Mouse (Mus musculus): ENCODE data around the gene Trmt1. TPM values are rescaled to one million over a fixed set of nuclear protein-coding genes. Genes with fewer than 3 reads are reported as not detected.
A peak's percentile ranks its signal among the peaks of the same experiment; 100 is the strongest.

The Trmt1 gene
- polyA plus RNA-seq, 1 experiment from 2014 or later = 56.1 TPM

- Histone ChIP-seq H3K4me3 (replicated peaks; ENCODE audit: low read depth, low read length) (no peak overlapping the region), H3K27me3 (ENCODE audit: insufficient read depth, low read length) (no peaks in the 10 kb centered on the region), H3K9me3 (replicated peaks; ENCODE audit: low read length) (no peaks in the 10 kb centered on the region), H3K4me2 (ENCODE audit: low read length) (no peak overlapping the region), H3K4me1 (replicated peaks; ENCODE audit: insufficient read depth, low read length) (peaks cover 32% of the 10 kb centered on the region), H3K36me3 (ENCODE audit: insufficient read depth, low read length) (no peaks in the 10 kb centered on the region), H3K9ac (ENCODE audit: low read depth, low read length) (no peak overlapping the region), H3K27ac (no peak overlapping the region)
- no peak for DNase-seq (ENCODE audit: low spot score)
- ATAC-seq (replicated peaks; ENCODE audit: low FRiP score, low read depth) = no peak
- TF ChIP-seq CTCF (IDR thresholded peaks at IDR 0.05; ENCODE audit: low read depth) = no peak
- 89% methylated on average over 16 of the region's 16 CpGs for WGBS
Measured at GRCm38 (mm10) chr8:84729921-84730362, 43.8 kb downstream of the Trmt1 start.

DNA sequence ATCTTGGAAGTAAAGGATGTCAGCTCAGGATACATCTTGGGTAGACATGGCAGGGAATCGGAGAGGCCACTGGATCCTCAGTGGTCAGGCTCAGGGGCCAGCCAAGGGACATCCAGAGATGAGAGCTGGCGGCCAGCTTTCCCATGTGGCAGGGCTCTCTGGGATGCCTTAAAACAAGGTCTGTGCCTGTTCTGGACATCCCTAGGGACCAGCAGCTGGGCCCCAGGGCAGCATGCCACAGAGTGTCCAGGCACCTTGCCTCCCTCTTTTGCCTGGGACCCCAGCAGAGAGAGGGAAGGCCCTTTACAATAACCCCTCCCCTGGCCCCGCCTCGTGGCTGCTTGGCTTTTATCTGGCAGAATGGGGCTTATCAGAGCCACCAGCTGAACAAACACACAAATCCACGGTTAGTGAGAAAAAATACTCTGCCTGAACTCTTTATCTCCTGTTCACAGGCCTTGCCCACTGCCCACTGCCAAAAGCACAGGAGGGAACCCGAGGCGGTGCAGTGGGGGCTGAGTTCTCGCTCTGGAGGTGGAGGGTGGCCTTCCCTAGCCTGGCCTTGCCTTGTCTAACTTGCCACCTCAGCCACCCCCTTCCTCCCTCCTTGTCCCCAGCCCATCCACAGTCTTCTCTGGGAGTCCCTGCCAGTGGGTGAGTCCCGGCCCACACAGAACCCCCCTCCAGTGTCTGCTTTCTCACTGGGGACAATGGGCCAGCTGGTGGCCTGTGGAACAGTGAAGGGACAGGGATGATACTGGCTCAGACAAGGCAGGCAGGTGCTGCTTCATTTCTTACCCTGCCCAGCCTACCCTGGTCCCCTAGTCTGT lies 44.6 kb downstream of the Trmt1 start:
- no peak for DNase-seq (ENCODE audit: low spot score)
- Histone ChIP-seq H3K27ac (no peak overlapping the region; the same call in 1 of the 2 replicates), H3K9me3 (replicated peaks; ENCODE audit: low read length) (no peaks in the 10 kb centered on the region), H3K4me3 (replicated peaks; ENCODE audit: low read depth, low read length) (no peak overlapping the region), H3K36me3 (ENCODE audit: insufficient read depth, low read length) (no peaks in the 10 kb centered on the region), H3K9ac (ENCODE audit: low read depth, low read length) (no peak overlapping the region), H3K4me1 (replicated peaks; ENCODE audit: insufficient read depth, low read length) (peaks cover 32% of the 10 kb centered on the region), H3K27me3 (ENCODE audit: insufficient read depth, low read length) (no peaks in the 10 kb centered on the region), H3K4me2 (ENCODE audit: low read length) (no peak overlapping the region)
- ATAC-seq (replicated peaks; ENCODE audit: low FRiP score, low read depth) = no peak
- 46% methylated on average over 9 of the region's 9 CpGs for WGBS
- TF ChIP-seq CTCF (IDR thresholded peaks at IDR 0.05; ENCODE audit: low read depth) = no peak

- no peak for ATAC-seq (replicated peaks; ENCODE audit: low FRiP score, low read depth)
- no peaks in the 10 kb centered on the region for H3K27me3 ChIP-seq (ENCODE audit: insufficient read depth, low read length)
- no peak overlapping the region for H3K27ac ChIP-seq
- H3K36me3 ChIP-seq (ENCODE audit: insufficient read depth, low read length) = no peaks in the 10 kb centered on the region
- TF ChIP-seq CTCF (IDR thresholded peaks at IDR 0.05; ENCODE audit: low read depth) = no peak
- 61% methylated on average over 11 of the region's 11 CpGs for WGBS
- no peak for DNase-seq (ENCODE audit: low spot score)
- no peaks in the 10 kb centered on the region for H3K9me3 ChIP-seq (replicated peaks; ENCODE audit: low read length)
- H3K4me2 ChIP-seq (ENCODE audit: low read length) = no peak overlapping the region
- no peak overlapping the region for H3K9ac ChIP-seq (ENCODE audit: low read depth, low read length)
- H3K4me1 ChIP-seq (replicated peaks; ENCODE audit: insufficient read depth, low read length) = peaks cover 32% of the 10 kb centered on the region
- H3K4me3 ChIP-seq (replicated peaks; ENCODE audit: low read depth, low read length) = no peak overlapping the region
Measured at GRCm38 (mm10) chr8:84731371-84732177, 45.5 kb downstream of the Trmt1 start.

GRCm38 (mm10) chr8:84732545-84732944 lies 46.4 kb downstream of the Trmt1 start:
- ATAC-seq (replicated peaks; ENCODE audit: low FRiP score, low read depth) = no peak
- Histone ChIP-seq H3K9ac (ENCODE audit: low read depth, low read length) (no peak overlapping the region), H3K4me3 (replicated peaks; ENCODE audit: low read depth, low read length) (no peak overlapping the region), H3K4me1 (replicated peaks; ENCODE audit: insufficient read depth, low read length) (peaks cover 32% of the 10 kb centered on the region), H3K4me2 (ENCODE audit: low read length) (no peak overlapping the region), H3K27ac (no peak overlapping the region), H3K9me3 (replicated peaks; ENCODE audit: low read length) (no peaks in the 10 kb centered on the region), H3K36me3 (ENCODE audit: insufficient read depth, low read length) (no peaks in the 10 kb centered on the region), H3K27me3 (ENCODE audit: insufficient read depth, low read length) (no peaks in the 10 kb centered on the region)
- TF ChIP-seq CTCF (IDR thresholded peaks at IDR 0.05; ENCODE audit: low read depth) = no peak
- no peak for DNase-seq (ENCODE audit: low spot score)
- WGBS = 29% methylated on average over 5 of the region's 5 CpGs

DNA sequence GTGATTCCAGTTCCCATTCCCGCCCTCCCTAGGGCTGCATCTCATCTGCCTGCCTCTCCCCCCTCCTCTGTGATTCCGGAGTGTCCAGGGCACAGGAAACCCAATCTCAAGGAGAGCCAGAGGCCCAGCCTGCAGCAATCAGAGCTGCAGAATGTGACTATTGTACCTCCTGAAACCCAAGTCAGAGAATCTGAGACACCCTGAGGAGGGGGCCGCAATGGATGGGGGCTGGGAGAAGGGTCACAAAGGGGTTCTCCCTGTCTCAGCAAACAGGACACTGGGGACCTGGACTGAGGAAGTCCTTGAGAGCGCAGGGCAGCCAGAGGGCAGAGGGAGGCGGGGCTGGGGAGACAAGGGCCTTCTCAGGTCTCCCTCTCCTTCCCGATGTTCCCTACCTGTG lies 46.9 kb downstream of the Trmt1 start:
- Histone ChIP-seq H3K27me3 (ENCODE audit: insufficient read depth, low read length) (no peaks in the 10 kb centered on the region), H3K4me3 (replicated peaks; ENCODE audit: low read depth, low read length) (no peak overlapping the region), H3K27ac (no peak overlapping the region), H3K4me2 (ENCODE audit: low read length) (no peak overlapping the region), H3K4me1 (replicated peaks; ENCODE audit: insufficient read depth, low read length) (peaks cover 36% of the 10 kb centered on the region), H3K36me3 (ENCODE audit: insufficient read depth, low read length) (no peaks in the 10 kb centered on the region), H3K9ac (ENCODE audit: low read depth, low read length) (no peak overlapping the region), H3K9me3 (replicated peaks; ENCODE audit: low read length) (no peaks in the 10 kb centered on the region)
- DNase-seq (ENCODE audit: low spot score) (peak; percentile 76), ATAC-seq (replicated peaks; ENCODE audit: low FRiP score, low read depth) (peak; percentile 30; the same call in 1 of the 2 replicates)
- TF ChIP-seq CTCF (IDR thresholded peaks at IDR 0.05; ENCODE audit: low read depth) = no peak
- WGBS = 30% methylated on average over 6 of the region's 6 CpGs

DNA sequence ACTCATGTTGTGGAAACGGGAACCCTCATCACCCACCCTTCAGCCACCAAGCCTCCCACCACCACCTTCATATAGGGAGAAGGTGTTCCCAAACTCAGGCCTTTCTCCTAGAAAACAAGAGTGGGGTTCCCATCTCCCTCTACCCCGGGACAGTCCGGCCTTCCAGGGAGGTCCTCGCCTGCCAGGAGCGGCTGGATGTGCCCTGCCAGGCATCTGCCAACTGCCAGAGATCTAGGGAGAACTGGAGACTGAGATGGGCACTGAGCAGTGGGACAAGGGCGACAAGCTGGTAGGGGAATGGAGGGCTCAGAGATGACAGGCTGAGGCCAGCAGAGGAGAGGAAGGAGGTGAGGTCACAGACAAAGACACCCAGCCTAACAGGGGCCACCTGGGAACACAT lies 47.9 kb downstream of the Trmt1 start:
- no peaks in the 10 kb centered on the region for H3K36me3 ChIP-seq (ENCODE audit: insufficient read depth, low read length)
- H3K9me3 ChIP-seq (replicated peaks; ENCODE audit: low read length) = no peaks in the 10 kb centered on the region
- no peak overlapping the region for H3K9ac ChIP-seq (ENCODE audit: low read depth, low read length)
- DNase-seq (ENCODE audit: low spot score) (no peak), ATAC-seq (replicated peaks; ENCODE audit: low FRiP score, low read depth) (no peak)
- no peaks in the 10 kb centered on the region for H3K27me3 ChIP-seq (ENCODE audit: insufficient read depth, low read length)
- WGBS = 92% methylated on average over 6 of the region's 6 CpGs
- no peak overlapping the region for H3K4me3 ChIP-seq (replicated peaks; ENCODE audit: low read depth, low read length)
- no peak for TF ChIP-seq CTCF (IDR thresholded peaks at IDR 0.05; ENCODE audit: low read depth)
- H3K4me2 ChIP-seq (ENCODE audit: low read length) = no peak overlapping the region
- H3K27ac ChIP-seq = no peak overlapping the region
- peaks cover 36% of the 10 kb centered on the region for H3K4me1 ChIP-seq (replicated peaks; ENCODE audit: insufficient read depth, low read length)
